30 mouse cellular contexts compared by ENCODE assay signal in genomic region chr14:46917581-46917980, GRCm38 (mm10). TPM values are rescaled to one million over a fixed set of nuclear protein-coding genes. Genes with fewer than 3 reads are reported as not detected.
A peak's percentile ranks its signal among the peaks of the same experiment; 100 is the strongest.
DNase-seq lines count a peak whose midpoint lies in the region; ATAC-seq and TF ChIP-seq lines count a peak whose summit lies in the region.
"Had no signal": no experiment of that assay in that cellular context is flagged by ENCODE, and none has a peak within 500 bp of the region (broad histone marks: within the 10 kb centered on the region; RNA-seq: fewer than 3 reads in every experiment).

No protein-coding gene starts in this region.

- TF ChIP-seq CTCF in forebrain, postnatal 0 days (IDR thresholded peaks at IDR 0.05; ENCODE audit: low read depth) = no peak

- H3K27me3 ChIP-seq in heart, embryonic 10.5 days (ENCODE audit: insufficient read depth, poor library complexity, severe bottlenecking) = no peaks in the 10 kb centered on the region
- H3K27me3 ChIP-seq in forebrain, postnatal 0 days (ENCODE audit: insufficient read depth, low read length) = no peaks in the 10 kb centered on the region
- H3K27me3 ChIP-seq: CH12.LX; embryonic facial prominence, embryonic 13.5 days; embryonic facial prominence, embryonic 15.5 days; forebrain, embryonic 12.5 days; Patski had no signal

- H3K36me3 ChIP-seq in heart, embryonic 10.5 days = no peaks in the 10 kb centered on the region
- no peaks in the 10 kb centered on the region for H3K36me3 ChIP-seq in forebrain, postnatal 0 days (ENCODE audit: insufficient read depth)
- H3K36me3 ChIP-seq: embryonic facial prominence, embryonic 13.5 days; embryonic facial prominence, embryonic 15.5 days; forebrain, embryonic 10.5 days; forebrain, embryonic 12.5 days; G1E had no signal

- no peak overlapping the region for H3K4me3 ChIP-seq in heart, embryonic 10.5 days
- H3K4me3 ChIP-seq in forebrain, postnatal 0 days (ENCODE audit: low read depth, low read length) = no peak overlapping the region
- H3K4me3 ChIP-seq: embryonic facial prominence, embryonic 13.5 days; embryonic facial prominence, embryonic 15.5 days; erythroblast, embryonic 14.5 days; forebrain, embryonic 10.5 days; forebrain, embryonic 12.5 days had no signal

- H3K27ac ChIP-seq in heart, embryonic 10.5 days = no peak overlapping the region
- no peak overlapping the region for H3K27ac ChIP-seq in forebrain, postnatal 0 days (ENCODE audit: low read depth, low read length)
- H3K27ac ChIP-seq: embryonic facial prominence, embryonic 13.5 days; embryonic facial prominence, embryonic 15.5 days; forebrain, embryonic 10.5 days; forebrain, embryonic 12.5 days had no signal

- no peak overlapping the region for H3K9ac ChIP-seq in forebrain, postnatal 0 days
- H3K9ac ChIP-seq: embryonic facial prominence, embryonic 13.5 days; embryonic facial prominence, embryonic 15.5 days; forebrain, embryonic 12.5 days had no signal

- H3K9me3 ChIP-seq in heart, embryonic 10.5 days = no peaks in the 10 kb centered on the region
- H3K9me3 ChIP-seq in forebrain, postnatal 0 days (ENCODE audit: low read length) = no peaks in the 10 kb centered on the region
- H3K9me3 ChIP-seq: embryonic facial prominence, embryonic 13.5 days; embryonic facial prominence, embryonic 15.5 days; forebrain, embryonic 10.5 days; forebrain, embryonic 12.5 days; G1E had no signal

- H3K4me1 ChIP-seq in heart, embryonic 10.5 days = peaks cover 38% of the 10 kb centered on the region
- no peaks in the 10 kb centered on the region for H3K4me1 ChIP-seq in forebrain, postnatal 0 days (ENCODE audit: insufficient read depth)
- H3K4me1 ChIP-seq: forebrain, embryonic 12.5 days had no signal

- H3K4me2 ChIP-seq in forebrain, postnatal 0 days (ENCODE audit: low read depth) = no peak overlapping the region
- H3K4me2 ChIP-seq: embryonic facial prominence, embryonic 13.5 days; embryonic facial prominence, embryonic 15.5 days; forebrain, embryonic 12.5 days had no signal

- ATAC-seq in forebrain, postnatal 0 days = no peak
- ATAC-seq: activated CD4-positive, CD25-positive, alpha-beta regulatory T cell, adult 4 months; CD4-positive, CD25-positive, alpha-beta regulatory T cell, adult 4 months; forebrain, embryonic 14.5 days; forebrain, embryonic 16.5 days; Patski had no signal

- WGBS in heart, embryonic 10.5 days = 86% methylated on average over 3 of the region's 3 CpGs
- WGBS in forebrain, postnatal 0 days = 82% methylated on average over 3 of the region's 3 CpGs

- peak; percentile 10 for DNase-seq in adrenal gland, postnatal 14 days
- DNase-seq in adrenal gland, postnatal 25 days = no peak
- DNase-seq in heart, embryonic 10.5 days (ENCODE audit: low spot score) = peak; percentile 58
- no peak for DNase-seq in heart, adult 8-10 months (ENCODE audit: low spot score)
- DNase-seq in testis, postnatal 10 days (ENCODE audit: low spot score) = peak; percentile 7
- DNase-seq in testis, postnatal 14 days (ENCODE audit: low spot score) = no peak
- DNase-seq in adipocyte (ENCODE audit: low spot score) = peak; percentile 71
- no peak for DNase-seq in forebrain, postnatal 0 days
- DNase-seq: adrenal gland, adult 2 months; adrenal gland, postnatal 10 days; B cell, adult 2 months; cerebellum, adult 11 months; cerebellum, adult 18-20 months; cerebellum, adult 8-10 months; cerebellum, adult 9-11 months; cerebellum, postnatal 14 days; cerebellum, postnatal 36 days; embryo, embryonic 11 days had no signal

RNA-seq across cellular contexts. Expression of gene Samd4, which starts 34.9 kb away (rescaled TPM):
- total RNA-seq in adrenal gland, postnatal 14 days (2021) = 17.9 and 19.7 TPM in 2 replicates
- total RNA-seq in adrenal gland, postnatal 25 days (2021) = 20.4 and 31.0 TPM in 2 replicates
- 11.1 and 17.0 TPM in 2 replicates for polyA plus RNA-seq in heart, embryonic 10.5 days (2016; fragmentation: Nextera tagmentation; extraction: Ambion mirVana)
- total RNA-seq in heart, adult 8-10 months (2022) = 10 to 100 TPM; 60.6 to 71.1 (median 65.1) TPM
- 12.3 and 15.2 TPM in 2 replicates for total RNA-seq in forebrain, postnatal 0 days (2014; rRNA removed)
- 2.5 and 3.5 TPM in 2 replicates for polyA plus RNA-seq in forebrain, postnatal 0 days (2015; fragmentation: Nextera tagmentation; extraction: Ambion mirVana)
- polyA plus RNA-seq: CD4-positive, CD25-positive, alpha-beta regulatory T cell, adult 4 months; G1E had no signal

Comparison
In these comparisons a context has a peak if more than half of its experiments do, and no peak if none do; other contexts are left out.
1. DNase-seq: peak in adrenal gland, postnatal 14 days (single experiment), heart, embryonic 10.5 days (single experiment), testis, postnatal 10 days (single experiment) and adipocyte (single experiment); none in adrenal gland, postnatal 25 days (single experiment), heart, adult 8-10 months (single experiment), testis, postnatal 14 days (single experiment) and forebrain, postnatal 0 days (single experiment).